Mouse (Mus musculus) c-Kit-positive CD71-positive TER-119-positive erythroid progenitor cells, embryonic 14.5 days (primary cell): ENCODE measurements around the gene Hcfc2.

Experiments used
- DNase-seq: peaks from one replicate; pipeline ENCODE4 v3.0.0-alpha.2; 2013; ENCODE audit warnings: low spot score

Gene Hcfc2

DNA sequence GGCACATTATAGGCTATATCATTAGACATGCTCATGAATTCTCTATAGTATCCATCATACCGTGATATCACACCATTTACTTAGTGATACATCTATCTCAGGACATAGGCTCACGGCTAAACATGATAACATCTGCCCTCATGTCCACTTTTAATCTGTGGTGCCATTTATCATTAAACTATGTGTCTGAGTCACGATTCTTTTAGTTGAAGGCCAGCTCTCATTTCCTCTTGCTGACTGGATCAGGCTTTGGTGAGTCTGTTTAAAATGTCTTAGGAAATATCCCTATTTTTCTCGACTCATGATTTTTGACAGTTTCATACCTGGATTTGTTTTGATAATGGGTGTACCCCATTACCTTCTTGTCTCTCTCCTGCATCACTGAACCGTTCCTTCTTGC, at the start of gene Hcfc2:
Hcfc2 (plus strand) TSS at position 205 of the 400 bp plus-strand sequence.
- DNase-seq: no peak

DNA sequence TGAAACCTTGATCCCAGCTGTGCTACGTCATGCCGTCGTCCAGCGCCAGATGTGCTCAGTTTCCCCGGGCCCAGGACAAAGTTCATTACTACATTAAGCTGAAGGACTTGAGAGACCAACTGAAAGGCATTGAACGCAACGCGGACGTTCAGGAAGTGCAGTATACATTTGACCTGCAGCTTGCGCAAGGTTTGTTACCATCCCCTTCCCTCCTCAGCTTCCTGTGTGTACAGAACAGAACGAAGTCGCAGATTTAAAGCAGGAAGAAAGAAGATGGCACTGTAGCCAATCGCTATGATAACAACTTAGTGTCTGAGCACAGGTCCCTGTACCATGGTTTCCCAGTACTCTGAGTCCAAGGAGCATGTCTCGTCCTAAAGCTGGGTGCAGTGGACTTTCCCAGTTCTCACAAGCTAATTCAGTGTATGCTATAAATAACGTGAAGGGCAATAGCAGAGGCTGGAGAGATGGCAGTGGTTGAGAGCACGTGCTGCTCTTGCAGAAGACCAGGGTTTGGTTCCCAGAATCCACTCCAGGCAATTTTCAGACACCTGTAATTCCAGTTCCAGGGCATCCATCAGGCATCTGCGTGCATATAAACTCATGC, 48.7 kb upstream of the Hcfc2 start:
- no peak for DNase-seq

DNA sequence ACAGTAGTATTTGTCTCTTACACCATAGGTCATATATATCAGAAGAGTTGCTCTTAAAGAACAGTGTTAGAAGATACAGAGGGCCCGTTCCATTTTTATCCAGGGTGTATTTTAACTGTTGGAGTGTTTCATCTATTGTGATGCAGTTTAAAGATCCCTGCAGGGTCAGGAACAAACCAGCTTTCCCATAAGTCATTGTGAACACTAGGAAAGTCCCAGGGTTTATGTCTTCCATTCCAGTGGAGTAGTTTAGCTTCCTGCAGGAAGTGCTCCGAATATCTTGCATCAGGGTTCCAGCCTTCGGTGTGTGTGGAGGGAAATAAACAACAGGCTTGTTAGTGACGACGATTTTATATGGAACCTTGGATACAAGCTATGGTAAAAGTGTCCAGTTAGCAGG, 44.7 kb upstream of the Hcfc2 start:
- no peak for DNase-seq

DNA sequence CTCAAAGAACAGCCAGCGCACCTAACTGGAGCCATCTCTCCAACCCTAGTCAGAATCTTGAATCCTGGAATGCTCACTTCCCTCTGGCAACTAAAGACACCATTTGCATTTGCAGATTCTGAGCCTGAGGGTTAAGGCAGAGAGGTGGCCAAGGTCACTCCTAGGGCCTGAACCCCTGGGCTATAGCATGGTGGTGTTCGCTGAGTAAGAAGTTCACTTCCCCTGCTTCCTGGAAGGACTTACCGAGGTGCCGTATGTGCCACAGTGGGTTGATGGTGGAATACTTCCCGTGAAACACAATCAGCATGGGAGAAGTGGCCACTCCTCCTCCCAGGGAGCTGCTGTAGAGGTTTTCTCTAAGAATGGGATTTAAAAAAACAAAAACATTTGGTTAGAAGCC, 43.3 kb upstream of the Hcfc2 start:
- DNase-seq: no peak

DNA sequence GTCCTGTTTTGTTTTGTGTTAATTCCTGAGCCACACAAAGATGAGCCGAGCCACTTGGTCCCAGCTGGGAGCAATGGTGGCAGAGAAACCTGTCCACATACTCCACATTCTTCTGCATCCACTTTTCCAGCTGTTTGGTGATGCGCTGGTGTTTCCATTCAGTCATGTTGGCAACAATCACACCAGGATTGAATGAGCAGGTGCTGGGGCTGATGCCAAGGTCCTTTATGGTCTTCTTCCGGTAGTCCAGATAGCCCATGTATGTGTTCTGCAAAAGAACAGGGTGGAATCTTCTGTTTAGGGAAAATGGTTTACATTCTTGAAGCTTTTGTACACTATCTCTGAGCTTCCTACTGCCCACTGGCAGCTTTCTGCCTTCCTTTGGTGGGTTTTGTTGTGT, 41.4 kb upstream of the Hcfc2 start:
- DNase-seq: no peak

DNA sequence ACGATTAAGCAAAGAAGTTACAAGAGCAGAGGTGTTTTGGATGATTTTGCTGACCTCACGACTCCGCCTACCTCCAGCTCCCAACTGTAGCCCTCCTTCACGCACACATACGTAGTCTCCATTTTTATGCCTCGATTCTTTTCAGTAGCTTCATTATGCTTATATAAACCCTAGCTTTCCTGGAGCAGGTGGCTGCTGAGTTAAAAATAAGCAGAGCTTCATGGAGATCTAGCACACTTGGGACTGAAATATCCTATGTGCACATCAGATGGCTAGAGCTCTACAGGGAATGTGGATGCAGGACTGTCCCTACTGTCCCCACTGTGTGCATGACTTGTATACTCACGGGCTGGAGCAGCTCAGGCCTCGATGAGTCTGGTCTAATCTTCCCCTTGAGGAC, 34.1 kb upstream of the Hcfc2 start:
- DNase-seq: no peak

DNA sequence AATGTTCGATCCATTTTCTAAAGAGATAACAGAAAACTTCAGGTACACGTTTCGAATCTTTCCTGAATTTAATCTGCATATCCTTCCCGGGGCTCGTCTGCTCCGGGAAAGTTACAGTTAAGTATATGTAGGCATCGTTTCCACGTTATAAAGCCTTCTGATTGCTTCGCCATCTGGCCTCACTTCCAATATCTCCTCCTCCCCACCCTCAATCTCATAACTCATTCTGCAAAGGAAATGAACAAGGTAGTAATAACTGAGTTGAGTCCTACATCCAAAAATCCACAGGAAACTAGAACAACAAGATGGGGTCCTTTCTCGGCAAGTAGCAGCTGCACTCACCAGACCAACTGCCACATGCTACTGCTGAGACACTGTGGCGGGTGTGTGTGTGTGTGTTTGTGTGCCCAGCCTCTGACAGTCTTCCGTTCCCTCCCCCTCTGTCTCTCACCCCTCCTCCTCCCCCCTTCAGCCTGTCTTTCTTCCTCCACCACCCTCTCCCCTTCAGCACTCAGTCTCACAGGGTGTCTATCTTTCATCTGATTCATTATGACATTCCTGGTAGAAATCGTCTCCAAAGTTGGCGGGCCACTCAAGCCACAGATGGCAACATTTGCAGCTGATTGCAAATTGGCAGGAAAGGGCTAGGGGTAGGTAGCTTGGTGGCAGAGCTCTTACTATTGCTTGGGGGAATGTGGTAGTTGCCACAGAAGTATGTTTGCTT, 33.5 kb upstream of the Hcfc2 start:
- DNase-seq: no peak

DNA sequence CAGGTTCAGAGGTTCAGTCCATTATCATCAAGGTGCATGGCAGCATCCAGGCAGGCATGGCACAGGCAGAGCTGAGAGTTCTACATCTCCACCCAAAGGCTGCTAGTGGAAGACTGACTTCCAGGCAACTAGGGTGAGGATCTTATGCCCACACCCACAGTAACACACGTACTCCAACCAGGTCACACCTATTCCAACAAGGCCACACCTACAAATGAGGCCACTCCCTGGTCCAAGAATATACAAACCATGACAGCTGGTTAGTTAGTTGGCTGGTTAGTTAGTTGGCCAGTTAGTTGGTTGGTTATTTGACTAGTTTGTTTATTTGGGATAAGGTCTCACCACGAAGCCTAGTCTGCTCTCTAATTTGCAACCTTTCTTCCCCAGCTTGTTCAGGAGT, 32.7 kb upstream of the Hcfc2 start:
- DNase-seq: no peak

DNA sequence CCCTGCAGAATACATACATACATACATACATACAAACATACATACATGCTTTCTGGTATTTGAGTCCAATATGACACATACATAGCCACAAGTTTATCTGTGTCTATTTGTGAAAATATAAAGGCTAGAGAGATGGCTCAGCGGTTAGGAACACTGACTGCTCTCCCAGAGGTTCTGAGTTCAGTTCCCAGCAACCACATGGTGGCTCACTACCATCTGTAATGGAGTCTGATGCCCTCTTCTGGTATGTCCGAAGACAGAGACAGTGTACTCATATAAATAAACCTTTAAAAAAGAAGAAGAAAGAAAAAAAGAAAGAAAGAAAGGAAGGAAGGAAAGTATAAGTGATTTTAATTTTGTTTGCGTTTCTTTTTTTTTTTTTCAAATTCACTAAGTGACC, 30.0 kb upstream of the Hcfc2 start:
- DNase-seq: no peak

DNA sequence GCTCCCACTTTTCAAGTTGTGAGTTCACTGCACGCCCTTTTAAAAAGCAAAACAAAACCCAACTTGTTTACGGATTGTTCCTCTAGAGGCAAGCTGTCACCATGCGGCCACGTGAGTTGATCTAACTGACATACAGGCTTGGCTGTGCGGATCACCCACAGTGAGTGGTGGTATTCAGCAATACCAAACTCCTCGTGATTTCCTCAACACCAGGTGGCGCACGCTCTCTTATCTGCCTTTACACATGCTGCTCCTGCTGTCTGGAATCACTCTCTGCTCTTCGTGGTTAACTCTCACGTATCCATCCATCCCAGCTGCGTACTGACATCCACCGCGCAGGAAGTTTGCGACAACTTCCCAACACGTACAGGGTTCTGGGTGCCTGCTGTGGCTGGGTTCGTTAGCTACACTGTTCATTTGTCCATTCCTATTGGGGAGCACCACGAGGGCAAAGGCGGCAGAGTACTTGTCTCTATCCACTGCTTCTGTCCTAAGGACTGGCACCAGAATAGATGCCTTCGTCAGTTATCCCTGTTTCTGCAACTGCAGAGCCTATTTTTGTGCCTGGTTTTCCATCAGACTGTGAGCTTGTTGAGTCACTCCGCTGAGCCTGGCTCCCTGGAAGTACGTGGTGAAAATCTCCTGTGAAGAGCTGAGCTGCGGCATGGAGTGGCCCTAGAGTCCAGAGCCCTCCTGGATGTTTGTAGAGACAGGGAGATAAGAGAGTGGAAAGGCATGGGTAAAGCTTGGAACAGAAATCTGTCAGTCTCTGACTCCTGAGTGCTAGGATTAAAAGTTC, 29.3 kb upstream of the Hcfc2 start:
- DNase-seq: peak; percentile 53

DNA sequence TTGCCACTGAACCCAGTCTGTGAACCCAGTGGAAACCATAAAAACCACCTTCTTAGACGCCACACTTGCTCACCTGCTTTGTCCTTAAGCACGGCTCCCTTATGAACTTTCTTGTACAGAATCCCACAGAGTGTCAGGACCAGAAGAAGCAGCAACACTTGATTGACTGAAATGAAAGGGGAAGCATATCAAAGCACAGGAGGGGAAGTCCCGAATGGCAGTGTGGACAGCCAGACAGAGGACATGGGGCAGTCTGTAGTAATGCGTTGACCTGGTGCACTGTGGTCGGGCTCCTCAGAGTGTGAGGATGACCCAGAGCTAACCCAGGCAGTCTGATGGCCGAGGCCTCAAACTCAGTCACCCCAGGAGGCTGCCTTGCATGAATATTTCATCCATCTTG, 25.8 kb upstream of the Hcfc2 start:
- no peak for DNase-seq

DNA sequence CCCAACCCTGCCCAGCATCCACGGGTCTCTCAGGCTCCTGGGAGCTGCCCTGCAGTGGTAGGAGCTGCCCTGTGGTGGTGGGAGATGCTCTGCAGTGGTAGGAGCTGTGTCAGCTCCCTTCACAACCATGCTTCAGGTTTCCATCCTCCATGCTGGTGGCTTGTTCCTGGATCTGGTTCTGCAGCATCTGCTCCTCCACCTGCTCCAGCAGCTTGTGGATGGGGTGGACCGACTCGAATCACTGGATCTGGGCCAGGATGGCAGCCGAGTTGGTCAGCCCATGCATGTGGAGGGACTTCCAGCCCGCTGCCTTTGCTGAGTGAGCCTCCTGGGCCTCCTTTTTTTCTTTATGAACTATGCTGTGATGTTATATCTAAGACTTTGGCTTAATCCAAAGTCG, 19.0 kb upstream of the Hcfc2 start:
- DNase-seq: no peak

DNA sequence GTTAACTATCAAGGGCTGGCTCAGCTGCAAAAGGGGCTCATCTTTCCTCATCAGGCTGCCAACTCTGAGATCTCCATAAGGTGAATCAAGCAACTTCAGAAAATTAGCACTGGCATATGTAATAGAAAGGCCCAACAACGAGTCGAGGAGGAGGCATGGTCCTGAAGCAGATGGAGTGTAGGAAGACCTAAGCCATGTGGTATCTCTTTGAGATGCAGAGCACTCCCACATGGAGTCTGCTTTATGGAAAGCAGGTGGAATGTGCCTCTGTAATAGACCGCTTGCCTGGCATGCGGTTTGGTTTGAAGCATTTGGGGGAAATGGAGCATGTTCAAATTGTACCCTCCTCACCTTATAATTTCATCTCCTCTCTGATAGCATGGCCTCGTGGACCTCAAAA, 15.2 kb upstream of the Hcfc2 start:
- no peak for DNase-seq

DNA sequence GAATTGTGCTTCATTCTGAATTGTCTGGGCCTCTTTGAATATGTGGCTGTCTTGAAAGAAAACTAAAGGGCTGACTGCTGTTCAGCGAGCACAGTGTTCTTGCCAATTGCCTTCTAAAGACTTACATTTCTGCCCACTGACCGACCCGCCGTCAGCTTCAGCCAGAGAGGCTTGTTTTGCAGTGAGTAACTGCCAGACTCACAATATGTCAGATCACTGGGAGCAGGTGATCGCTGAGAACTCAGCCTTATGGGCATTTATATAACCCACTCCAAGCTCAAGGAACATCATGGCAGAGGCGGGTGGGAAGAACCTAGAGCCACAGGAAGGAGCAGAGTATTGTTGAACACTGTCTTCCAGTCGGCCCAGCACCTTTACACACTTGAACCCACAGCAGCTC, 14.3 kb upstream of the Hcfc2 start:
- no peak for DNase-seq

DNA sequence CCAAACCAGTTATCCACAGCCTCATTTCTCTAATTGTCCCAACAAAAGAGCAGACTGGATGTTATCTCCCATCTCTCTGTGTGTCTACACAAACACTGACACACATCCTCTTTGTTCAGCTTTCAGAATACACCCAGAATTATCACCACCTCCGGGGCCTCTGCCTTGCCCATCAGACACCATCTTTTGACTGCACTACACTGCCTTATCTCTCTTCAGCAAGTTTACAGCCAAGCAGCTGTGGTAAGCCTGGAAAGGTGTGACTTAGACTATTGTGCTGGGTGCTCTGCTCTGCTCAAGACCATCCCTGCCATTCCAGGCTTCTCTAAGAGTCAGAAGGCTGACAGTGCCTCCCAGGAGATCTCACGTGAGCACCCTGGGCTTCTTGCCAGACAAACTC, 10.5 kb upstream of the Hcfc2 start:
- no peak for DNase-seq

DNA sequence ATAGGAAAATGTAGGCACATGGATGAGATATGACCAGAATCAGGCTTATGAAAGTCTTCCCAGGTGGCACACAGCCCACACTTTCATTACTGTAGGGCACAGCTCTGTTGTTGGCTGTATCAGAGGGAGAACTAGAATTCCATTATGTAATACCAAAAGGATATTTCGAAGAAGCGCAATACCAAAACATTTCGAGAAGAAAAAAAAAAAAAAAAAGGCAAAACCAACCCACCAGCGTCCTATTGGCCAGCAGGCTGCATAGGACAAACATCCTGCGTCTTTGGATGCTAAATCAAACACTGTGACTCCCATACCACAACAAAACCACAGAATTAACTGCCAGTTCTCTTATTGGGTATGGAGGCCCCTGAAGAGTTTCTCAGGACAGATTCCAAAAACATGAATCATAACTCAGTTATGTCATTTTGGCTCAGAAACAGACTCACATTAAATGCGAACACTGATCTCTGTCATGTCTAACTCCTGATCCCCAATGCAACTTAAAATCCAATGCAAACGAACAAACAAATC, 6.2 kb upstream of the Hcfc2 start:
- no peak for DNase-seq

DNA sequence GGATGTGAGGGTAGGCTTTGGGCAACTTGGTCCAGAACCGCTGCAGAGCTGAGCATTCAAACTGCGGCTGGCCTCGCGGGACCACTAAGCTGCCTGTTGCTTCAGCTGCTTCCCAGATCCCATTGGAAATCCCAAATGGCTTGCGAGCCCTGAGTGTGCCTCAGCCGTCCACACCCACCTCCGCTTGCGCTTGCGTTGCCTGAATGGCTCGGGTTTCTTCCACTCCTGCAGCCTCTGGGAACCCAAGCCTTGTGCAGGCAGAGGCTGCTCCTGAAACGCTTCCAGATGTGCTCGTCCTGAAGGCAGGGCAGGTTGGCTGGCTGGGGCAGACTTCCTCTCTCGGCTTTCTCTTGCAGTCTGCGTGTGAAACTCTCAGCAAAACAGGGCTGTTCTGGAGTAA, 5.5 kb upstream of the Hcfc2 start, which contains the start of gene Glt8d2:
Glt8d2 (minus strand) TSS at position 157 of the 400 bp plus-strand sequence.
- no peak for DNase-seq

DNA sequence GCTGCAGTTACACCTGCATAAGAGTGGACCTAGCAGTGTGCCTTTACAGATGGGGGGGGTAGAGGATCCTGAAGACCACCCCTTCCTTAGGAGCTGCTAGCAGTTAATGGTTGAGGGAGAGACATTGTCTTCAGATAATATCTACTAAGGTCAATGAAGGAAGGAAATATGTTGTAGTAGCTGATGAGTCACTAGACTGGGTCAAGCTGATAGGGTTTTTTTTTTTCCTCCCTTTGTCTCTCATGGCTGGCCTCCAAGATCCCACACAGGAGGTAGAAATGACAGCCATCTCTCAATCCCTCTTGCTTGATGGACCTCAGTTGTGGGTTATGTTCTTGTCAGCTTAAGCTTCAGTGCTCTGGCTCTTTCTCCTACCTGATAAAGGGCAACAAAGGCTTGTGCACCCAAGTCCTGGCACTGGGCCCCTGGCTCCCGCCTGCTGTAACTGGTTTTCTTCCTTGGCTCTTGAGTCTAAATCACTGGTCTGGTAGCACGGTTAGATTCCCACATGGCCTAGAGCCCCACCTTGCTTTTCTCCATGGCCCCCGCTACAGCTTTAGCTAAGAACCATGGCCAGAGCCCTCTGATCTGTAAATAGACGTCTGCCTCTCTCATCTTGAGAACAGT, 606 bp downstream of the Hcfc2 start:
- no peak for DNase-seq

DNA sequence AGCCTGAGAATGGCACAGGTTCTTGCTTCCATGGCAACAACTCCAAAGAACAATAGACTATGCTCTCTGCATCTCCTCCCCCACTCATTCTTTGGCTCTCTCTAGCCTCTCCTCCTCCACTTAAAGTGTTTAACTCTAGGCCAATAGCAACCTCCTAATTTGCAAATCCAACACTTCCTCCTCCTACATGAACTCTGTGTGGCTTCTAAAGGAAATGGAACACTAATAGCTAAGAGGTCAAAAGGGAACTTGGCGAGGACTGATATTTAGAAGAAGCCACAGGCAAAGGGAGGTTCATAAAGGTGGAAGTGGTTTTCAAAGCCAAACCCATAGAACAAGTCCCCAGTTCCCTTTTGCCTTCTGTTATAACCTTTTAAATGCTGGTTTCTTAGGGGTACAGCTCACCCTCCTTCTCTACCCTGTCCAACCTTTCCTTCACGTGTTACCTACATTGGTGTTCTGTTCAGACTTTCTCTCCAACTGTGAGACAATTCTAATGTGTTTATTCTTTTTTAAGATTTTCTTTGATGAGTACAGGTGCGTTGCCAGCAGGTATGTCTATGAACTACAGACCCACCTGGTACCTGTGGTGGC, 1.4 kb downstream of the Hcfc2 start:
- no peak for DNase-seq

DNA sequence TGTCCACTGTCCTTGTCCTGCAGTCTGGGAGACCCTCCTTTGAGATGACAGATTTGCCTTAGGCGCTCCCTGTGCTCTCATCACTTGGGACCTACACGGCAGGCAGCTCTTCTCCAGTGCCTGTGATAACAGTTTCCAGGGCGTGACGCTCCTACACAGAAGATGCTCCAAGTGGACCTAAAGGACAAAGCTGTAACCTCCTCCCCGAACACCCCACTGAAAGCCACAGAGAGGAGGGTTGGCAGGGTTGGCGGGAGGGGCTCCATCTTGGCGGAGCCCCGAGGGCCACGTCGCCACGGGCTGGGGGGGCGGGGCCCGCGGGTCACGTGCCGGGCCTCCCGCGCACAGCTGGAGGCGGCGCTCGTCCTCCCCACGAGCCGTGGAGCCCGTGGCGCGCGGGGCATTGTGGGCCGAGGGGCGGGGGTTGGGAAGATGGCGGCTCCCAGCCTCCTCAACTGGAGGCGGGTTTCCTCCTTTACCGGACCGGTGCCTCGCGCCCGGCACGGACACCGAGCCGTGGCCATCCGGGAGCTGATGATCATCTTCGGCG, 2.8 kb downstream of the Hcfc2 start:
- DNase-seq: peak; percentile 74

DNA sequence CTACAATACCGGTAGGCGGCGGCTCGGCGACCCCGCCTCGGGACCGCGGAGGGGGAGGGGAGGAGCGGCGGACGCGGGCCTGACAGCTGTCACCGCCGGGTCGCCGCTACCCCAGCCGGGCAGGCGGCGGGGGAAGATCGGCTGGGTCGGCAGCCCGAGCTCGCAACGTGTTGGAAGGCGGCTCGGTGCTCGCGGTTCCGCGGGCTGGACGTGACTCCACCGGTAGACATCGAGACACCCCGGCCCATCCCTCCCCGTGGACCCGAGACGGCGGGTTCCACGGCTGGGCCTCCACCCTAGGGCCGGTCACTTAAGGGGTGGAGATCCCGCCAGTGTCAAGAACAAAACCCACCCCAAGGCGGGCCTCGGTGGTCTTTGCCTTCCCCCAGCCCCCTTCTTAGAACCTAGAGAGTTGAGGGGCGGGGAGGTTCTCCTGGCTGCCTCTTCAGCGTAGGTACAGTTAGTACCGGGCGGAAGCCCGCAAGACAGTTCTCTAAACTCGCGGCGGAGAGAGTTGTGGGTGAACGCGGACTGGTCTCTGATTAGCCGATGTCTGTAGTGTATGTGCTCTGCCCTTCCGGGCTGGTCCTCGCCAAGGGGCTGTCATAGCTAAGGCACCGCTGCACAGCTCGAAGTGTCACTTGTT, 3.5 kb downstream of the Hcfc2 start:
- DNase-seq: no peak
